Mouse (Mus musculus) C2C12 (cell line): ENCODE data around the gene Csnk2a1. TPM values are rescaled to one million over a fixed set of nuclear protein-coding genes. Genes with fewer than 3 reads are reported as not detected.

Experiments used
- H3K27me3 ChIP-seq: one replicate; pipeline ENCODE4 v1.6.1; 2011; ENCODE audit not compliant: control insufficient read depth, insufficient read depth, insufficient read length
- H3K36me3 ChIP-seq: one replicate; pipeline ENCODE4 v1.6.1; 2011; ENCODE audit not compliant: control insufficient read depth, insufficient read depth
- H3K4me3 ChIP-seq: one replicate; pipeline ENCODE4 v1.5.1; 2011; ENCODE audit warnings: mild to moderate bottlenecking, control low read depth; ENCODE audit not compliant: poor library complexity, insufficient read depth, severe bottlenecking
- H3K79me2 ChIP-seq: one replicate; pipeline ENCODE4 v1.6.1; 2011; ENCODE audit not compliant: control insufficient read depth, insufficient read depth
- H3K79me3 ChIP-seq: one replicate; pipeline ENCODE4 v1.6.1; 2011; ENCODE audit warnings: low read depth, control low read depth
- H3ac ChIP-seq: one replicate; pipeline ENCODE3; 2011; ENCODE audit warnings: low read depth; ENCODE audit not compliant: control insufficient read depth, insufficient read length
- CEBPB ChIP-seq: IDR thresholded peaks from one replicate; pipeline ENCODE4 v1.6.1; 2011; ENCODE audit warnings: low read depth, mild to moderate bottlenecking, control low read depth, moderate library complexity
- CTCF ChIP-seq: IDR thresholded peaks from one replicate; pipeline ENCODE4 v1.5.1; 2011; ENCODE audit not compliant: control insufficient read depth, insufficient read depth, insufficient read length
- FOSL1 ChIP-seq: IDR thresholded peaks from one replicate; pipeline ENCODE4 v1.8.0; 2011; ENCODE audit warnings: mild to moderate bottlenecking, low read length; ENCODE audit not compliant: poor library complexity, insufficient read depth, severe bottlenecking
- MAX ChIP-seq: IDR thresholded peaks from one replicate; pipeline ENCODE4 v1.6.1; 2011; ENCODE audit warnings: mild to moderate bottlenecking, control low read depth
- MYOD1 ChIP-seq: IDR thresholded peaks from one replicate; pipeline ENCODE4 v1.6.1; 2011; ENCODE audit warnings: low read depth; ENCODE audit not compliant: control insufficient read depth, insufficient read length
- MYOG ChIP-seq: IDR thresholded peaks from one replicate; pipeline ENCODE4 v1.6.1; 2011; ENCODE audit not compliant: control insufficient read depth, insufficient read length; ENCODE audit errors: extremely low read depth
- USF1 ChIP-seq: IDR thresholded peaks from one replicate; pipeline ENCODE4 v1.6.1; 2011; ENCODE audit warnings: low read depth, mild to moderate bottlenecking, control low read depth, moderate library complexity
- polyA plus RNA-seq: library from polyadenylated mRNA; unstranded; fragments of >200 nt; fragmentation: generic; extraction: Trizol; gene quantifications from one replicate; pipeline ENCODE4 v1.2.1, GENCODE M21; 2012; ENCODE audit warnings: missing spikeins

Csnk2a1 gene
- polyA plus RNA-seq, 1 experiment = 37.7 TPM

GRCm38 (mm10) chr2:152216975-152217374 lies 9.7 kb upstream of the Csnk2a1 start:
- Histone ChIP-seq H3K79me2 (no peaks in the 10 kb centered on the region), H3K79me3 (no peaks in the 10 kb centered on the region), H3K4me3 (no peak overlapping the region), H3ac (no peak overlapping the region), H3K27me3 (no peaks in the 10 kb centered on the region), H3K36me3 (no peaks in the 10 kb centered on the region)
- TF ChIP-seq MYOD1 (no peak), FOSL1 (no peak), MAX (no peak), MYOG (no peak), CEBPB (no peak), CTCF (no peak), USF1 (no peak)

GRCm38 (mm10) chr2:152223521-152224300 lies 2.9 kb upstream of the Csnk2a1 start:
- no peak for TF ChIP-seq CTCF
- no peak for TF ChIP-seq FOSL1
- TF ChIP-seq CEBPB = no peak
- no peak for TF ChIP-seq MAX
- no peak for TF ChIP-seq USF1
- TF ChIP-seq MYOG = no peak
- TF ChIP-seq MYOD1 = no peak
- no peaks in the 10 kb centered on the region for H3K36me3 ChIP-seq
- H3K79me2 ChIP-seq = peaks cover 31% of the 10 kb centered on the region
- no peak overlapping the region for H3ac ChIP-seq
- H3K4me3 ChIP-seq = no peak overlapping the region
- peaks cover 18% of the 10 kb centered on the region for H3K79me3 ChIP-seq
- H3K27me3 ChIP-seq = no peaks in the 10 kb centered on the region

- TF ChIP-seq FOSL1 (no peak), MAX (no peak), USF1 (no peak), MYOG (no peak), CTCF (no peak), MYOD1 (no peak), CEBPB (no peak)
- no peak overlapping the region for H3ac ChIP-seq
- no peak overlapping the region for H3K4me3 ChIP-seq
Measured at GRCm38 (mm10) chr2:152225536-152225935, 1.1 kb upstream of the Csnk2a1 start.

GRCm38 (mm10) chr2:152227051-152227481 lies 427 bp downstream of the Csnk2a1 start:
- peaks cover 32% of the 10 kb centered on the region for H3K36me3 ChIP-seq
- peaks cover 65% of the 10 kb centered on the region for H3K79me2 ChIP-seq
- peak overlapping the region; percentile 97 for H3ac ChIP-seq
- peak overlapping the region; percentile 96 for H3K4me3 ChIP-seq
- peaks cover 52% of the 10 kb centered on the region for H3K79me3 ChIP-seq
- no peak for TF ChIP-seq USF1
- TF ChIP-seq FOSL1 = no peak
- no peak for TF ChIP-seq CTCF
- no peak for TF ChIP-seq MYOD1
- TF ChIP-seq MAX = no peak
- TF ChIP-seq CEBPB = no peak
- no peak for TF ChIP-seq MYOG
- H3K27me3 ChIP-seq = no peaks in the 10 kb centered on the region

More at GRCm38 (mm10) chr2:152225536-152225935, 1.1 kb upstream of the Csnk2a1 start:
- Histone ChIP-seq H3K79me2 (peaks cover 50% of the 10 kb centered on the region), H3K27me3 (no peaks in the 10 kb centered on the region), H3K79me3 (peaks cover 37% of the 10 kb centered on the region), H3K36me3 (peaks cover 18% of the 10 kb centered on the region)

- peaks cover 95% of the 10 kb centered on the region for H3K79me2 ChIP-seq
- H3K36me3 ChIP-seq = peaks cover 48% of the 10 kb centered on the region
- H3ac ChIP-seq = no peak overlapping the region
- H3K79me3 ChIP-seq = peaks cover 81% of the 10 kb centered on the region
- no peaks in the 10 kb centered on the region for H3K27me3 ChIP-seq
- no peak overlapping the region for H3K4me3 ChIP-seq
- TF ChIP-seq MAX (no peak), USF1 (no peak), MYOG (no peak), CTCF (no peak), CEBPB (no peak), MYOD1 (no peak)
Measured at GRCm38 (mm10) chr2:152230046-152230445, 3.4 kb downstream of the Csnk2a1 start.

GRCm38 (mm10) chr2:152237926-152238325 lies 11.3 kb downstream of the Csnk2a1 start:
- Histone ChIP-seq H3K4me3 (no peak overlapping the region), H3K27me3 (no peaks in the 10 kb centered on the region), H3K79me2 (peaks cover 98% of the 10 kb centered on the region), H3K79me3 (peaks cover 96% of the 10 kb centered on the region), H3K36me3 (peaks cover 72% of the 10 kb centered on the region), H3ac (no peak overlapping the region)
- no peak for TF ChIP-seq CTCF
- TF ChIP-seq CEBPB = no peak
- TF ChIP-seq MYOG = no peak
- no peak for TF ChIP-seq MYOD1
- no peak for TF ChIP-seq USF1
- no peak for TF ChIP-seq MAX
- TF ChIP-seq FOSL1 = no peak
